Mouse (Mus musculus): ENCODE results near the gene Fto.

DNA sequence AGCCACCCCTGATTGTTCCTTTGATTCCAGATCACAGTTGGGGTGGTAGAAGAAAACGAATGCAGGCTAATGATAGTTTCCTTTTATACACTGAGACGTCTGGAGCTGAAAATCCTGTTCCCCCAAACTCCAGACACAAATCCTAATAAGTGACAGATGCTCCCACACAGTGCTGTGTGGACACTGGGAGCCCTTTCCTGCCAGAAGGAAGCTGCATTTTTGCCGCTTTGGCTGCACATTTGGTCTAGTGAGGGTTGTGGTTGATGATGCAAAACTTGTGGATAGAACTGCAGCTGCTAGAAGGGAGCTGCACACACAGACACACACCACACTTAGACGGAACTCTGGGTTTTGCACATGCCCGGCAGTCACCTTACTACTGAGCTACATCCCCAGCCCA, 197.4 kb downstream of the Fto start:
- TF ChIP-seq POLR2A (IDR thresholded peaks at IDR 0.05; ENCODE audit: borderline replicate concordance, extremely low read depth, low read depth, low read length) (no peak), CTCF (IDR thresholded peaks at IDR 0.05; ENCODE audit: insufficient read depth, low read length) (no peak)

All from lung, adult 2 months (tissue).